Mouse (Mus musculus) heart, adult 2 months (tissue): ENCODE measurements around the gene Ehmt1.

ENCODE experiments used
- CTCF ChIP-seq: fragments of 200-600 bp; IDR thresholded peaks from 2 replicates; pipeline ENCODE4 v1.8.1; 2022; ENCODE audit warnings: antibody characterized with exemption, mild to moderate bottlenecking, moderate library complexity
- EP300 ChIP-seq: fragments of 200-500 bp; IDR thresholded peaks from 2 replicates; pipeline ENCODE4 v1.6.1; 2011; ENCODE audit warnings: low read depth, low read length, control low read depth; ENCODE audit not compliant: insufficient read depth

- TF ChIP-seq CTCF, result no peak
- TF ChIP-seq EP300, result no peak
These were observed 15.1 kb upstream of the Ehmt1 start for GRCm38 (mm10) chr2:24934441-24934963.
